Mouse (Mus musculus) neutrophil, adult 5-6 weeks (primary cell): ENCODE results near the gene Zmynd8. TPM values are rescaled to one million over a fixed set of nuclear protein-coding genes. Genes with fewer than 3 reads are reported as not detected.

Experiments
- ATAC-seq: fragments of 151-379, 151-347 bp; 2 replicates; pipeline ENCODE4 v1.8.0; 2017; ENCODE audit warnings: mild to moderate bottlenecking, moderate TSS enrichment; ENCODE audit not compliant: insufficient number of reproducible peaks, poor library complexity, low FRiP score, severe bottlenecking; ENCODE audit errors: extremely low read depth
- total RNA-seq: library from RNA; stranded (forward); fragments of 200-1000 nt; gene quantifications from 2 replicates; pipeline ENCODE4 v1.2.3, GENCODE M21; 2017

Zmynd8 gene
- total RNA-seq, 1 experiment from 2014 or later: 56.9 TPM

DNA sequence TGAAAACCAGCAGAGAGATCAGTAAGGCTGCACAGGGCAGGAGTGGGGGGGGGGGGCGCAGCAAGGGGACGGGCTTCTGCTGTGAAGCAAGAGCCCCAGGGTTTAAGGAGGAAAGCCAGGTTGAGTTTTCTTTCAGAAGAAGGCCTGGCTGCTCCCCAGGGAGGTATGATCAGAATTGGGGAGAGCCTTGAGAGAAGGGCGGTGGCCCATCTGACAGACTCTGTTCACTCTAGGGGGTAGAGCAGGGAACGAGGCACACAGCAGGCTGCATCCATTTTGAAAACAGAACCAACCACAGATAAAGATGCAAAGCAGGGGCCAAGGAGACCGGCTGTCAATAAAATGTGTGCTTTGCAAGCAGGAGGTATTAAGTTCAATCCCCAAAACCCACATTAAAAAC is 158.4 kb downstream of the Zmynd8 start:
- no peak for ATAC-seq

DNA sequence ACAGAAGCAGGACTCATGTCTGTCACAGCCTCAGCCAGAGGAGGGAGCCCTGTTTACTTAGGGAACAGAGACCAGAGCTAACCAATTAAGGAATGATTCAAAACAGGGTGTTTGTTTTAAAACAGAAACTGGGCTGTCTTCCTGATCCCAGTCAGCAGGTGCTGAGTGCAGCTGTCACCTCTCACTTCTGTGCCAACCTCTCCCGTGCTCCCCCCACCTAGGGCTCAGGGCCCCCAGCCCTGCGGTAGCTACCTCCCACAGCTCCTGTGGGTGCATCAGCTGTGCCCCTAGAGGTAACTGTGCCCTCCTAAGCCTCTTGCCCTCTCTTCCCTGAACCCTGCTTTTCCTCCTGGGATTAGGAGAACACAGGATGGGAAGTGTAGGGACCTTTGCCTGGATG is 162.5 kb downstream of the Zmynd8 start:
- ATAC-seq: no peak

Other genes with a start within 250 kb of the Zmynd8 start
- gene Ncoa3, start 93.6 kb upstream of the Zmynd8 start, total RNA-seq: 148 and 164 TPM in 2 replicates